In the genomic region with DNA sequence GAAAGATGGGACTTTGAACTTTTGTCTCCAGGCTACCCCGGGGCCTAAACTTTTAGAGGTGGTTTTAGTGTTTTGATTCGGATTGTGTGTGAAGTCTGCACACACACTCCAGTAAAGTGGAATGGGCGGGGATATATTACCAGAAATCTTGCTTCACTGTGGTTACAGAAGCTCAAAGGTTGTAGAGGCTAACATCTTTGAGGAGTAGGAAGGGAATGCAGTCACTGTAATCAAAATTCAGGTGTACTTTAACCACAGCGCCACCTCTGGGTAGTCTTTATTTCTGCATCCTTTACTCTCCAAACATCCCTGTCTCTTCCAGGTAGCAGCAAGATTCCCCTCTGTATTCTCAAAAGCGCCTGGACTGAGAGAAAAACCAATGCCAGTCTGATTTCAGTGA, we compare ENCODE assay signal across 7 mouse cellular contexts. TPM values are rescaled to one million over a fixed set of nuclear protein-coding genes. Genes with fewer than 3 reads are reported as not detected.
A peak's percentile ranks its signal among the peaks of the same experiment; 100 is the strongest.
DNase-seq lines count a peak whose midpoint lies in the region; ATAC-seq and TF ChIP-seq lines count a peak whose summit lies in the region.

No protein-coding gene starts in this region.

- intact Hi-C loops in left cerebral cortex, adult 2 months (cut with DNase I) = loop anchor here (10.0 kb wide), 3 partner anchors 507 to 1103 kb away; no protein-coding TSS in a partner anchor

- H3K27ac ChIP-seq in left cerebral cortex, adult 2 months = no peak overlapping the region
- H3K27ac ChIP-seq in embryonic facial prominence, embryonic 11.5 days (replicated peaks; ENCODE audit: low read depth, low read length) = no peak overlapping the region
- no peak overlapping the region for H3K27ac ChIP-seq in liver, postnatal 0 days (ENCODE audit: low read depth)

- peak in 1 of 2 experiments; percentile 68 for DNase-seq in left cerebral cortex, adult 2 months (ENCODE audit: extremely low spot score in 1 of 2, low spot score in 2 of 2)
- DNase-seq in left cerebral cortex, adult 8-10 months (ENCODE audit: low spot score in 2 of 2) = no peak
- DNase-seq in ES-CJ7 (ENCODE audit: low read depth, low spot score) = peak; percentile 80
- peak; percentile 64 for DNase-seq in adrenal gland, postnatal 14 days
- peak; percentile 81 for DNase-seq in embryonic facial prominence, embryonic 11.5 days (ENCODE audit: low spot score)
- peak; percentile 63 for DNase-seq in liver, postnatal 0 days
- DNase-seq in testis, postnatal 10 days (ENCODE audit: low spot score) = peak; percentile 66

- no peak overlapping the region for H3K9ac ChIP-seq in embryonic facial prominence, embryonic 11.5 days (replicated peaks; ENCODE audit: low read length)
- no peak overlapping the region for H3K9ac ChIP-seq in liver, postnatal 0 days (replicated peaks)

- peak; percentile 80 for TF ChIP-seq CTCF in left cerebral cortex, adult 2 months (IDR thresholded peaks at IDR 0.05)
- TF ChIP-seq CTCF in liver, postnatal 0 days (IDR thresholded peaks at IDR 0.05; ENCODE audit: low read depth) = peak; percentile 72

- H3K4me2 ChIP-seq in embryonic facial prominence, embryonic 11.5 days (ENCODE audit: low read depth, low read length) = no peak overlapping the region
- no peak overlapping the region for H3K4me2 ChIP-seq in liver, postnatal 0 days (ENCODE audit: low read depth, low read length)

- no peaks in the 10 kb centered on the region for H3K36me3 ChIP-seq in embryonic facial prominence, embryonic 11.5 days (replicated peaks; ENCODE audit: control insufficient read depth, insufficient read depth, low read depth, low read length)
- H3K36me3 ChIP-seq in liver, postnatal 0 days (replicated peaks; ENCODE audit: insufficient read depth, low read length) = no peaks in the 10 kb centered on the region

- H3K9me3 ChIP-seq in embryonic facial prominence, embryonic 11.5 days (replicated peaks; ENCODE audit: control insufficient read depth, low read length) = no peaks in the 10 kb centered on the region
- H3K9me3 ChIP-seq in liver, postnatal 0 days (ENCODE audit: low read length) = no peaks in the 10 kb centered on the region

- WGBS in embryonic facial prominence, embryonic 11.5 days = 42% methylated on average over 5 of the region's 5 CpGs
- WGBS in liver, postnatal 0 days (ENCODE audit: insufficient replicate concordance) = 43% methylated on average over 5 of the region's 5 CpGs

- no peaks in the 10 kb centered on the region for H3K4me1 ChIP-seq in embryonic facial prominence, embryonic 11.5 days (ENCODE audit: control insufficient read depth, insufficient read depth, low read length)
- peaks cover 3% of the 10 kb centered on the region; the same call in 1 of the 2 replicates for H3K4me1 ChIP-seq in liver, postnatal 0 days (ENCODE audit: insufficient read depth)

- H3K4me3 ChIP-seq in left cerebral cortex, adult 2 months = no peak overlapping the region
- no peak overlapping the region for H3K4me3 ChIP-seq in embryonic facial prominence, embryonic 11.5 days (ENCODE audit: low read depth, low read length)
- H3K4me3 ChIP-seq in liver, postnatal 0 days (ENCODE audit: low read depth, low read length) = no peak overlapping the region

- no peak for ATAC-seq in embryonic facial prominence, embryonic 11.5 days (replicated peaks; ENCODE audit: insufficient number of reproducible peaks, low FRiP score, low TSS enrichment, low read depth)
- ATAC-seq in liver, postnatal 0 days = no peak

- no peak for TF ChIP-seq EP300 in liver, postnatal 0 days (IDR thresholded peaks at IDR 0.05; ENCODE audit: low read depth)

- H3K27me3 ChIP-seq in embryonic facial prominence, embryonic 11.5 days (ENCODE audit: control insufficient read depth, insufficient read depth, low read length) = no peaks in the 10 kb centered on the region
- no peaks in the 10 kb centered on the region for H3K27me3 ChIP-seq in liver, postnatal 0 days (ENCODE audit: insufficient read depth, low read length)

RNA-seq across cellular contexts. Expression of a gene that starts 2.5 kb away (rescaled TPM):
- total RNA-seq in left cerebral cortex, adult 2 months (2021) = 100 to 1,000 TPM; 294 to 324 TPM
- 100 to 1,000 TPM; 234 to 286 (median 267) TPM for total RNA-seq in left cerebral cortex, adult 8-10 months (2022)
- 67.1 and 69.0 TPM in 2 replicates for total RNA-seq in adrenal gland, postnatal 14 days (2021)
- polyA plus RNA-seq in embryonic facial prominence, embryonic 11.5 days (2014; fragmentation: Nextera tagmentation; extraction: Ambion mirVana) = 104 TPM in 2 replicates
- polyA plus RNA-seq in liver, postnatal 0 days (2015; fragmentation: Nextera tagmentation; extraction: Ambion mirVana) = 17.4 and 19.1 TPM in 2 replicates

Comparison
In these comparisons a context has a peak if more than half of its experiments do, and no peak if none do; other contexts are left out.
1. DNase-seq: peak in ES-CJ7 (single experiment), adrenal gland, postnatal 14 days (single experiment), embryonic facial prominence, embryonic 11.5 days (single experiment), liver, postnatal 0 days (single experiment) and testis, postnatal 10 days (single experiment); none in left cerebral cortex, adult 8-10 months (0 of 2).